Mouse (Mus musculus): ENCODE measurements around the gene Pld6.
A peak's percentile ranks its signal among the peaks of the same experiment; 100 is the strongest.

The Pld6 gene

GRCm38 (mm10) chr11:59787199-59787781 is at the start of gene Pld6:
Gene Pld6, minus strand, starts transcription at chr11:59787645.
- DNase-seq, result peak; percentile 27 to 40

GRCm38 (mm10) chr11:59821625-59822024 is 34.2 kb upstream of the Pld6 start:
- no peak for DNase-seq

- DNase-seq, result no peak
Observed at GRCm38 (mm10) chr11:59817916-59818315, 30.5 kb upstream of the Pld6 start.

GRCm38 (mm10) chr11:59815482-59816065 is 28.1 kb upstream of the Pld6 start:
- DNase-seq, result no peak

GRCm38 (mm10) chr11:59814936-59815335 is 27.5 kb upstream of the Pld6 start:
- DNase-seq, result no peak

- no peak for DNase-seq
Observed at GRCm38 (mm10) chr11:59814311-59814710, 26.9 kb upstream of the Pld6 start.

GRCm38 (mm10) chr11:59813276-59813675 is 25.8 kb upstream of the Pld6 start:
- no peak for DNase-seq

GRCm38 (mm10) chr11:59811211-59811610 is 23.8 kb upstream of the Pld6 start:
- DNase-seq, result no peak

GRCm38 (mm10) chr11:59810480-59811158 is 23.2 kb upstream of the Pld6 start:
- DNase-seq, result no peak

- DNase-seq, result peak; percentile 62 to 72
Observed at GRCm38 (mm10) chr11:59809670-59810474, 22.4 kb upstream of the Pld6 start, which contains the start of gene Flcn. Gene Flcn, minus strand, starts transcription at chr11:59810016.

- no peak for DNase-seq
Observed at GRCm38 (mm10) chr11:59809071-59809669, 21.7 kb upstream of the Pld6 start.

GRCm38 (mm10) chr11:59808170-59808960 is 20.9 kb upstream of the Pld6 start:
- no peak for DNase-seq

- DNase-seq, result no peak
Observed at GRCm38 (mm10) chr11:59805656-59806055, 18.2 kb upstream of the Pld6 start.

GRCm38 (mm10) chr11:59805256-59805655 is 17.8 kb upstream of the Pld6 start:
- DNase-seq, result no peak

GRCm38 (mm10) chr11:59804409-59805110 is 17.1 kb upstream of the Pld6 start:
- no peak for DNase-seq

GRCm38 (mm10) chr11:59803516-59803915 is 16.1 kb upstream of the Pld6 start:
- DNase-seq, result no peak

GRCm38 (mm10) chr11:59801881-59802280 is 14.4 kb upstream of the Pld6 start:
- DNase-seq, result no peak

- no peak for DNase-seq
Observed at GRCm38 (mm10) chr11:59800412-59800811, 13.0 kb upstream of the Pld6 start.

- DNase-seq, result no peak
Observed at GRCm38 (mm10) chr11:59793390-59793789, 5.9 kb upstream of the Pld6 start.

GRCm38 (mm10) chr11:59789311-59789710 is 1.9 kb upstream of the Pld6 start:
- no peak for DNase-seq

GRCm38 (mm10) chr11:59786444-59787198 is 824 bp downstream of the Pld6 start:
- no peak for DNase-seq
